Mouse (Mus musculus) adrenal gland, adult 2 months (tissue): ENCODE measurements at regions not wholly inside any gene's neighbourhood (a gene's known extent, or its start where the extent isn't known, plus 50 kb on each side); places are given as distances from the start of the nearest gene placed in this dataset.
"Not testable (repeated sequence)": the region's sequence is repeated elsewhere in the genome, so short reads cannot be mapped to it uniquely, and the experiment has no call there.

Source experiments
- DNase-seq: peaks from one replicate; pipeline ENCODE4 v3.0.0; 2021

DNA sequence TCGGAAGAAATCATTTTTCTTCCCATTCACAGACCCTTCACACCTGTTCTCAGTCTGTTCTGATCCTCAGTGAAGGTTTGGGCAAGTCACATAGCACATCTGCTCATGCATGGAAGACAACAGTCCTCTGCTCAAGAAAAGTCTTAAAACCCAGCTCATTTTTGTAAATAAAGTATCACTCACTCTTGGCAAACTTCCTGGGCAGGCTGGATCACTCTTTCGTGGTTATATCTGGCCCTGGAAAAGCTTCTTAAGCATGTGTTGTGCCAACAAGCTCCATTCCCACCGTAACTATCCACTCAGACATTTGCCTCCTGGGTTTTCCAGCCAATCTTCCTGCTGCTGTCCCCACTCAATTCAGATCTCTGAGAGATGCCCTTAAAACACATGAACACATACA lies 103.2 kb upstream of the Cep85l start:
- DNase-seq = no peak

DNA sequence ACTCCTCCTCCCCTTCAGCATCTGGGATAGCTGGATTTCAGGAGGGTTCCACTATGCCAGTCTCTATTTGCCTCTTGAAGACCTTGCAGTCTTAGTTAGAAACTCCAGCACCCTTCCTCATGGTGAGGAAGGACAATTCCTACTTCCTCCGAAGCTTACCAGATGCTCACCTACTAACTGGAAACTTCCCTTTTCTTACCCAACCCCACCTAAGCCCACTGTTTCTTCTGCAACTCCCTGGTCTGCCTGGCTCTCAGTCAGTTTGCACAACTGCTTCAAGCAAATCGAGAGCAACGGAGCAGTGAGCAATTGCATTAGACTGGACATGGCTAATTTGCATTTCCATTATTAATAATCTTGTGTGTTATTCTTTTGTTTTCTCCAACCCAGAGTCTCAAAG lies 90.5 kb upstream of the Cep85l start:
- DNase-seq = no peak

DNA sequence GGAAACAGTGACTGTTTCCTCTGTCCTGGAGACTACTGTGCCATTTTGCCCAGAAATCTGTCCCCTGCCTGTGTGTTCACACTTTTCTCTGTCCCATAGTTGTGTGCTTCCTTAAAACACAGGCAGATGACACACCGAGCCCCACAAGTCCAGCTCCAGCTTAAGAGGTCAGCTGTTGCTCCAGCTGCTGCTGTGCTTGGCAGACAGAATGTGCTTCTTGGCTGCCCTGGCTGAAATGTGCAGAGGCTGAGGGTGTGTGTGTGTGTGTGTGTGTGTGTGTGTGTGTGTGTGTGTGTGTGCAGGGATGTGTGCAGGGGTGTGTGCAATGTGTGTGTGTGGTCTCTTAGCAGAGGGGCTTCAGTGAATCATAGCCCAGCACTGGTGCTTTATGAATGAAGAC lies 89.9 kb upstream of the Cep85l start:
- no peak for DNase-seq

GRCm38 (mm10) chr10:53468293-53468545 lies 88.5 kb upstream of the Cep85l start:
- DNase-seq = no peak

GRCm38 (mm10) chr10:53467472-53468292 lies 87.9 kb upstream of the Cep85l start:
- no peak for DNase-seq

- DNase-seq = peak; percentile 37
Observed at GRCm38 (mm10) chr10:53466851-53467250, 87.1 kb upstream of the Cep85l start.

DNA sequence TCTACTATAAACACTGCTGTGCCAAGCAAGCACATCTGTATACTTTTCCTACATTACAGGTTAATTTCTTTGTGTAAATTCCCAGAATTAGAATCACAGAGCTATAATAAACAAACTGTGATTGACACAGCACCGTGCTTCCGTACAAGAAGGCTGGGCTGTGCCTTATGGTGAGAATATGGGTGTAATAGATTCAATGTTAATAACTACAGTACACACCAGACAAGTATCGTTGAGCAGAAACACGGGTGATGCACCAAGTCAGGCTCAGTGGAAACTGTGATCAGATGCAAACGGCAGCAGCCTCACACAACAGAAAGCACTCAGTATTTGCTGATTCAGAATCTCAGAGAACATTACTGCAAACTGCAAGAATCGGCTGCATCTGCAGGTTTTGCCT lies 86.5 kb upstream of the Cep85l start:
- no peak for DNase-seq

- DNase-seq = no peak
Observed at GRCm38 (mm10) chr10:53464581-53464980, 84.8 kb upstream of the Cep85l start.

DNA sequence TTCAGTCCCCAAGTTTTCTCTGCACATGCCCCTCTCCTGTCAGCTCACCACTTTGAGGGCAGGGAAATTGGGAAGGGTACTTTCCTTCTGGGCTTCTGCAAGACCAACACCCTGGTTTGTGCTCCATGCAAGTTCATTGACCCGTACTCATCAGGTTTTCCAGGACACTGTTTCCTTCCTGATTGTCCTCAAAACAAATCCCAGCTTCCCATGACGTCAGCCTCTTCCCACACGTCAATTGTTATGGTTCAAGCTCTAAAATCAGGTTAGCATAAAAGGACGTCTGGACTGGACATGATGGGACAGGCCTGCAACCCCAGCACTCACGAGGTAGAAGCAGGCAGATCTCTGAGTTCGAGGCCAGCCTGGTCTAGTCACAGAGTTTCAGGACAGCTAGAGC lies 84.3 kb upstream of the Cep85l start:
- DNase-seq = peak; percentile 14

DNA sequence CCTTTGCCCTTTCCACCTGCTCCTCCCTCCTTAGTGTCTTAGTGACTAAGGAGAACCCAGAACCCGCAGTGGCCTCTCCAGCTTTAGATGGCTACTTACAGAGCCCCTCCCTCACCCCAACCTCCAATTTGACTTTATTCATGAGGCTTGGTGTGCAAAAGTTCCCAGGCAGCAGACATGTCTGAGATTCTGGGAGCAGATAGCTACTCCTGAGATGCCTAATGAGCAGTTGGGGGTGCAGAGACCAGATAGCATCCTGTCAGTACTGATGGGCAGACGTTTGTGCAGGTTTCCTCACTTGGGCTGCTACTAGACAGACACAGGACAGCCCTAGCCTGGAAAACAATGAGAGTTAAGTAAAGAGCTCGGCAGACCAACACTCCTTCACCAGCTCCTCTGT lies 83.7 kb upstream of the Cep85l start:
- DNase-seq = no peak

DNA sequence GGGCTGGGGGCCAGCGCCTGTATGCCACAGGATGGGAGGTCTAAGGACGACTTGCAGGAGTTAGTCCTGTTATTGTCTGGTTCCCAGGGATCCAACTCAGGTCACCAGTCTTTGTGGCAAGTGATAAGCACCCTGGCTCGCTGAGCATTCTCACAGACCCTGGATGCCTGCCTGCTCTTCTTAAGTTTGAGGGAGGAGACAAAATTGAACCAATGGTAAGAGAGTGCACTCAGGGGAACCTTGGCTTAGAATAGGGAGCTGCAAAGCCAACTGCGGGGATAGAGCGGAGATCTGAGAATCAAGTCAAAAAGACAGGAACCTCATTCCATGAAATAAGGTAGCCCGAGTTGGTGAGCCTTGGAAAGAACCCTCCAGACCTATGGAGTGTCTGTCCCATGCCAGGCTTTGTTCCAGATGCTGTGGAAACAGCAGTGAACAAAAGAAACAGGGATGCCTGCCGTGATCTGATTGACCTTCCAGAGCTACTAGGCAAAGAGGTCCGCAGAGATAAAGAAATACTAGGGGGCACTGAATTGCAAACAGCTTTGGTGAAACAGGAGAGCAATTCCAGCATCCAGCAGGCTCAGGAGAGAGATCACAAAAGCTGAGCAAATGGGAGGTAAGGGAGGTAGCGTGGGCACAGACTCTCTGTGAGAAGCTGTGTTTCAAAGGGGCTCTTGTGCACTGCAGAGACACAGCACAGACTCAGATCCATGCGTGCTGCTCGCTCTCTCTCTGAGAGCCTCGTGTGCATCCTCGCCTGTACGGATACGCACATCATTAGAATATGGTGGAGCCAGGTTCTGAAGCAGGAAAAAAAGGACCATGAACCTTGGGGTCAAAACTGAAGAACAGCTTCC lies 82.9 kb upstream of the Cep85l start:
- peak; percentile 23 for DNase-seq

GRCm38 (mm10) chr10:53461070-53461781 lies 81.5 kb upstream of the Cep85l start:
- no peak for DNase-seq

- not testable (repeated sequence) for DNase-seq
Observed at GRCm38 (mm10) chr10:53459706-53460105, 80.0 kb upstream of the Cep85l start.

DNA sequence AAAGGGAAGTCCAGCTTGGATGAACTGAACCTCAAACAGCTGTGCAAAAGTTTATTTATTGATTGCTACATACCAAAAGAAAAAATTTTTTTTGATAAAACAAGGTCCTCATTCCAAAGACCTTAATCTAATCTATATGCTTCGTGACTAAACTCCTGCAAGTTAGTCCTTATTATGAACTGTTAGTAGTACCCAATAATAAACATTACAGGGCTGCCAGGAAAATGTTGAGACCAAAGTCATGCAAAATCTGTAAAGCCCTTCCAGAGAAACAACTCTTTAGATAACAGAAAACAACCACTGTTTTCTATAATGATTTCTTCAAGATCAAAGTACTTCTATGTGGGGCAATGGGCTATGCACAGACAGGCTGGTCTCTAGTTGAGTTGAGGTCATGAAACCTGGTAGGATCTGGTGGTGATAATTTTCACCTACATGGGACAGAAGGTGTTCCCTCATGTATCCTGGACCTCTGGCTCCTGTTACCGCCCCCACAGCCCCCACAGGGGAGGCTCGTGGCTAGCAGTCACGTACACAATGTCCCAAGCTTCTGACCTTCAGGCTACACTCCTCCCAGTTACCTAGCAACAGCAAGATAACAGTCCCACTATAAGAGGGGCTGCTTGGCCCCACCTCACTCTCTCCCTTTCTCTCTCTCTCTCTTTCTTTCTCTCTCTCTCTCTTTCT lies 76.4 kb upstream of the Cep85l start:
- DNase-seq = no peak

- DNase-seq = no peak
Observed at GRCm38 (mm10) chr10:53444789-53445188, 65.0 kb upstream of the Cep85l start.

DNA sequence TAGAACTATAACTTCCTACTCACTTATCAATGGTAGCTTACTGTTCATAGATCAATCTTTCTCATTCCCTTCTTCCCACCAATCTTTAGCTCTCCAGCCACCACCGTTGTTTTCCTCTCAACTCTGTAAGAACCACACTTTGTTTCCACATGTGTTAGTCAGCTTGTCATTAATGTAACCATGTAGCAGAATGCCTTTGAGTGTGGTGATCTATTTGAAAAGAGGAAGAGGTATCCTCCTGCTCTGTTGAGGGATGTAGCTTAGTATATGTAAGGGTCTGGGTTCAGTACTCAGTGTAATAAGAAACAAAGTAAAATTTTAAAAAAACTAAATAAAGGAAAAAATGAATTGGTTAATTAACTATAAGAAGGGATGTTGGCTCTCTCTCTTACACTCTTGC lies 63.7 kb upstream of the Cep85l start:
- no peak for DNase-seq

GRCm38 (mm10) chr10:53442912-53443311 lies 63.2 kb upstream of the Cep85l start:
- DNase-seq = no peak

DNA sequence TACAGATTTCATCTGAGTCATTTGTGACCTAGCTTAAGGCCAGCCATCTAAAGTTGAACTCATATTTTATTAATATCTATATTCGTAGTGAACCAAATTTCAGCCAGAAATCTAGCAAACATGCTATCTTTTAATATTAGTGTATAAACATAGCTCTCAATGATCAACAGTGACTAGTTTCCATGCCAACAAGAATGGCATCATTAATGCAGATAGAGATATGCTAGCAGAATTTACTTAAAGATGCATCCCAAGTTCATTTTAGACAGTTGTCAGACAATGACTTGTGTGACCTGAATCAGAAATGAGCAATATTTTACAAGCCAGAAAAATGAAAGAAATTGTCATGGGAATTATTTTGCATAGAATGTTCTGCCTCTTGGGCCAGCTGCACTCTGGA lies 60.5 kb upstream of the Cep85l start:
- no peak for DNase-seq

GRCm38 (mm10) chr10:53438388-53438787 lies 58.6 kb upstream of the Cep85l start:
- no peak for DNase-seq

- DNase-seq = no peak
Observed at GRCm38 (mm10) chr10:53437724-53438123, 58.0 kb upstream of the Cep85l start.

- DNase-seq = no peak
Observed at GRCm38 (mm10) chr10:53436023-53436475, 56.3 kb upstream of the Cep85l start.

GRCm38 (mm10) chr10:53435181-53435874 lies 55.6 kb upstream of the Cep85l start:
- peak; percentile 80 for DNase-seq
